21 mouse cellular contexts compared by ENCODE assay signal in genomic region chr8:9709791-9710190, GRCm38 (mm10).
"Had no signal": no experiment of that assay in that cellular context is flagged by ENCODE, and none has a peak within 500 bp of the region (broad histone marks: within the 10 kb centered on the region; RNA-seq: fewer than 3 reads in every experiment).

No protein-coding gene starts in this region.

- H3K27me3 ChIP-seq: limb, embryonic 13.5 days; liver, embryonic 13.5 days; neural tube, embryonic 12.5 days; neural tube, embryonic 15.5 days had no signal

- H3K9ac ChIP-seq: limb, embryonic 13.5 days; liver, embryonic 13.5 days; neural tube, embryonic 12.5 days; neural tube, embryonic 15.5 days had no signal

- H3K4me1 ChIP-seq: limb, embryonic 13.5 days; liver, embryonic 13.5 days; neural tube, embryonic 12.5 days; neural tube, embryonic 15.5 days had no signal

- H3K27ac ChIP-seq: kidney, postnatal 0 days; layer of hippocampus, adult 2 months; left cerebral cortex, adult 2 months; limb, embryonic 13.5 days; liver, embryonic 13.5 days; neural tube, embryonic 12.5 days; neural tube, embryonic 15.5 days; stomach, postnatal 0 days had no signal

- H3K4me3 ChIP-seq: layer of hippocampus, adult 2 months; left cerebral cortex, adult 2 months; limb, embryonic 13.5 days; liver, embryonic 13.5 days; neural tube, embryonic 12.5 days; neural tube, embryonic 15.5 days had no signal

- H3K4me2 ChIP-seq: limb, embryonic 13.5 days; liver, embryonic 13.5 days; midbrain, embryonic 11.5 days; neural tube, embryonic 12.5 days; neural tube, embryonic 15.5 days had no signal

- H3K36me3 ChIP-seq: limb, embryonic 13.5 days; liver, embryonic 13.5 days; neural tube, embryonic 12.5 days; neural tube, embryonic 15.5 days had no signal

- H3K9me3 ChIP-seq: limb, embryonic 13.5 days; liver, embryonic 13.5 days; neural tube, embryonic 12.5 days; neural tube, embryonic 15.5 days had no signal

- DNase-seq: kidney, postnatal 25 days; layer of hippocampus, adult 9-11 months; left cerebral cortex, postnatal 4 days; liver, embryonic 13.5 days; lung, adult 2 months; lung, postnatal 14 days; lung, postnatal 4 days; midbrain, embryonic 14.5 days; right cerebral cortex, adult 18-20 months; right cerebral cortex, postnatal 14 days; right cerebral cortex, postnatal 4 days; thymus, adult 2 months; thymus, postnatal 14 days had no signal
